In the genomic region with DNA sequence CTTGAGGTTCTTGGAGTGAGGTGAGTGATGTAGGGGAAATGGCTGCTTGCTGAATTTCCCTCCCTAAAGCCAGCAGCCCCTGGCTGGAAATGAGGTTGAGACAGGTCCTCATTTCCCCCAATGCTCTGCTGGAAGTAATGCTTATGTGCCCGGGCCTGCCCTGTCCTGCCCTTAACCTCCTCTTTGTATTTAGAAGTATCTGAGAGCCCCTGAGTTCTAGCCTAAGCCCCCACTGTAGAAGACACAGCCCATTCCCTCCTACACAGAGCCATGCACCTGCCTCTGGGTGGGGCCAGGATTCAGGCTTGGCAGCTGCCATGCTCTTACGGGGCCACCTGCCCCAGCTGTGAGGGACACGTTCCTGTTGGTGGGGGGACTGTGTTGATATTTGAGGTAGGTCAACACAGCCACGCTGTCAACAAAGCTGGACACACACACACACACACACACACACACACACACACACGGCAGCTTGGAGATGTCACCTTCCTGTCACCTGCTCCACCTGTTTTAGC, we compare ENCODE assay signal across 12 mouse cellular contexts. TPM values are rescaled to one million over a fixed set of nuclear protein-coding genes. Genes with fewer than 3 reads are reported as not detected.
DNase-seq lines count a peak whose midpoint lies in the region; ATAC-seq and TF ChIP-seq lines count a peak whose summit lies in the region.
"Had no signal": no experiment of that assay in that cellular context is flagged by ENCODE, and none has a peak within 500 bp of the region (broad histone marks: within the 10 kb centered on the region; RNA-seq: fewer than 3 reads in every experiment).

No protein-coding gene starts in this region.

- DNase-seq in heart, embryonic 10.5 days (ENCODE audit: low spot score) = no peak
- DNase-seq in heart, adult 8-10 months (ENCODE audit: low spot score) = no peak
- peak in 1 of 2 experiments; percentile 44 for DNase-seq in spleen, adult 2 months (ENCODE audit: low read depth in 1 of 2, low spot score in 2 of 2)
- DNase-seq in spleen, adult 18-20 months = no peak
- no peak for DNase-seq in liver, embryonic 14.5 days (ENCODE audit: low read depth in 3 of 3, low spot score in 3 of 3)
- no peak for DNase-seq in embryo, embryonic 11 days
- DNase-seq in right cerebral cortex, postnatal 4 days = no peak
- DNase-seq in urinary bladder, postnatal 25 days (ENCODE audit: low spot score) = no peak
- DNase-seq: cerebellum, adult 9-10 months; retina, postnatal 1 day had no signal

- WGBS in heart, embryonic 10.5 days = 38% methylated on average over 5 of the region's 5 CpGs
- 8% methylated on average over 5 of the region's 5 CpGs for WGBS in spleen, adult 2 months
- WGBS in liver, embryonic 14.5 days (ENCODE audit: insufficient replicate concordance) = 4% methylated on average over 5 of the region's 5 CpGs

- no peak for TF ChIP-seq POLR2A in spleen, adult 2 months (IDR thresholded peaks at IDR 0.05; ENCODE audit: low read depth, low read length)

- peaks cover 76% of the 10 kb centered on the region for H3K4me1 ChIP-seq in heart, embryonic 10.5 days
- peaks cover 52% of the 10 kb centered on the region for H3K4me1 ChIP-seq in spleen, adult 2 months (ENCODE audit: control insufficient read depth, insufficient read depth, insufficient read length)
- H3K4me1 ChIP-seq in liver, embryonic 14.5 days (replicated peaks; ENCODE audit: control insufficient read depth in 2 of 2, insufficient read depth in 2 of 2, low read length in 1 of 2) = peaks cover 62 to 94% of the 10 kb centered on the region in 2 experiments
- H3K4me1 ChIP-seq: forebrain, embryonic 13.5 days had no signal

- no peaks in the 10 kb centered on the region for H3K36me3 ChIP-seq in heart, embryonic 10.5 days
- H3K36me3 ChIP-seq in spleen, adult 2 months (ENCODE audit: control insufficient read depth, insufficient read depth, low read length) = 0 out of 2 replicates have a peak, but pooled peaks cover 1% of the 10 kb centered on the region
- no peaks in the 10 kb centered on the region for H3K36me3 ChIP-seq in liver, embryonic 14.5 days (replicated peaks; ENCODE audit: control insufficient read depth, insufficient read depth, low read depth)
- H3K36me3 ChIP-seq: midbrain, embryonic 13.5 days had no signal

- H3K4me2 ChIP-seq in liver, embryonic 14.5 days (ENCODE audit: low read depth) = peak overlapping the region; percentile 78
- H3K4me2 ChIP-seq: forebrain, embryonic 13.5 days; midbrain, embryonic 13.5 days had no signal

- H3K27me3 ChIP-seq in heart, embryonic 10.5 days (ENCODE audit: insufficient read depth, poor library complexity, severe bottlenecking) = peaks cover 14% of the 10 kb centered on the region; the same call in 1 of the 2 replicates
- no peaks in the 10 kb centered on the region for H3K27me3 ChIP-seq in spleen, adult 2 months (ENCODE audit: control insufficient read depth, insufficient read depth, low read length)
- H3K27me3 ChIP-seq in liver, embryonic 14.5 days (ENCODE audit: control insufficient read depth, insufficient read depth, low read length) = no peaks in the 10 kb centered on the region
- H3K27me3 ChIP-seq: forebrain, embryonic 13.5 days; midbrain, embryonic 13.5 days had no signal

- no peaks in the 10 kb centered on the region for H3K9me3 ChIP-seq in heart, embryonic 10.5 days
- no peaks in the 10 kb centered on the region for H3K9me3 ChIP-seq in liver, embryonic 14.5 days (ENCODE audit: control insufficient read depth, low read length)
- H3K9me3 ChIP-seq: forebrain, embryonic 13.5 days; midbrain, embryonic 13.5 days had no signal

- no peak for TF ChIP-seq EP300 in liver, embryonic 14.5 days (IDR thresholded peaks at IDR 0.05; ENCODE audit: low read depth)

- H3K9ac ChIP-seq in liver, embryonic 14.5 days (replicated peaks) = peak overlapping the region; percentile 63
- H3K9ac ChIP-seq: forebrain, embryonic 13.5 days; midbrain, embryonic 13.5 days had no signal

- peak overlapping the region; percentile 47 for H3K4me3 ChIP-seq in heart, embryonic 10.5 days
- peak overlapping the region; percentile 68 for H3K4me3 ChIP-seq in spleen, adult 2 months (ENCODE audit: extremely low read depth, insufficient read depth, insufficient read length)
- peak overlapping the region; percentile 60 to 61 for H3K4me3 ChIP-seq in liver, embryonic 14.5 days (ENCODE audit: insufficient read depth in 1 of 2, low read depth in 2 of 2, low read length in 2 of 2)
- H3K4me3 ChIP-seq: forebrain, embryonic 13.5 days; midbrain, embryonic 13.5 days had no signal

- no peak for TF ChIP-seq CTCF in spleen, adult 2 months (IDR thresholded peaks at IDR 0.05; ENCODE audit: extremely low read depth, insufficient read depth, insufficient read length, insufficient replicate concordance)
- TF ChIP-seq CTCF in liver, embryonic 14.5 days (IDR thresholded peaks at IDR 0.05; ENCODE audit: low read depth) = no peak

- peak overlapping the region; percentile 73; the same call in 1 of the 2 replicates for H3K27ac ChIP-seq in heart, embryonic 10.5 days
- peak overlapping the region; percentile 91 for H3K27ac ChIP-seq in spleen, adult 2 months (ENCODE audit: insufficient read depth, low read length)
- peak overlapping the region; percentile 46 for H3K27ac ChIP-seq in liver, embryonic 14.5 days
- H3K27ac ChIP-seq: forebrain, embryonic 13.5 days; midbrain, embryonic 13.5 days had no signal

- ATAC-seq in liver, embryonic 14.5 days (ENCODE audit: insufficient read depth) = peak; percentile 34; the same call in 1 of the 2 replicates
- ATAC-seq: forebrain, embryonic 13.5 days; midbrain, embryonic 13.5 days had no signal

RNA-seq across cellular contexts. Expression of a gene that starts 0.6 kb away (rescaled TPM):
- polyA plus RNA-seq in heart, embryonic 10.5 days (2016; fragmentation: Nextera tagmentation; extraction: Ambion mirVana) = 3.8 and 5.5 TPM in 2 replicates
- total RNA-seq in heart, adult 8-10 months (2022) = 10 to 100 TPM; 15.1 to 22.1 (median 18.2) TPM
- 38.3 and 40.2 TPM in 2 replicates for polyA plus RNA-seq in spleen, adult 2 months (2012; rRNA removed)
- polyA plus RNA-seq in liver, embryonic 14.5 days (2012; rRNA removed) = 1.8 and 1.9 TPM in 2 replicates
- 3.3 and 5.0 TPM in 2 replicates for polyA plus RNA-seq in liver, embryonic 14.5 days (2014; fragmentation: Nextera tagmentation; extraction: Ambion mirVana)
